Mouse (Mus musculus) limb, embryonic 10.5 days (tissue): ENCODE data around the gene Olfr1388. TPM values are rescaled to one million over a fixed set of nuclear protein-coding genes. Genes with fewer than 3 reads are reported as not detected.

Experiments
- polyA plus RNA-seq: library from polyadenylated mRNA; unstranded; fragments of >200 nt; fragmentation: Nextera tagmentation; extraction: Ambion mirVana; gene quantifications from 2 replicates; pipeline ENCODE4 v1.2.1, GENCODE M21; 2016

The Olfr1388 gene
- polyA plus RNA-seq, 1 experiment from 2014 or later, result 0.09 TPM

Other genes starting within 250 kb of the Olfr1388 start
- gene Btnl9, start 249.5 kb upstream of the Olfr1388 start, polyA plus RNA-seq, result 0.34 TPM in 1 of 2 replicates, not detected in the other
- 34.6 and 48.3 TPM in 2 replicates for gene Zfp62, start 233.3 kb upstream of the Olfr1388 start, polyA plus RNA-seq
- 40.0 and 46.0 TPM in 2 replicates for gene Mgat1, start 192.4 kb upstream of the Olfr1388 start, polyA plus RNA-seq
- not detected in 2 replicates for gene Olfr1393, start 158.3 kb upstream of the Olfr1388 start, polyA plus RNA-seq
- not detected in 2 replicates for gene Olfr1392, start 151.3 kb upstream of the Olfr1388 start, polyA plus RNA-seq
- not detected in 2 replicates for gene Olfr10, start 131.9 kb upstream of the Olfr1388 start, polyA plus RNA-seq
- gene Olfr1391, start 113.9 kb upstream of the Olfr1388 start, polyA plus RNA-seq, result not detected in 2 replicates
- gene Olfr1390, start 101.4 kb upstream of the Olfr1388 start, polyA plus RNA-seq, result not detected in 2 replicates
- gene Olfr1389, start 13.6 kb upstream of the Olfr1388 start, polyA plus RNA-seq, result not detected in 2 replicates
- not detected in 2 replicates for gene Olfr1387, start 18.7 kb downstream of the Olfr1388 start, polyA plus RNA-seq
- not detected in 2 replicates for gene Olfr1386, start 28.4 kb downstream of the Olfr1388 start, polyA plus RNA-seq
- not detected in 2 replicates for gene Olfr1385, start 52.4 kb downstream of the Olfr1388 start, polyA plus RNA-seq
- not detected in 2 replicates for gene Olfr1384, start 70.1 kb downstream of the Olfr1388 start, polyA plus RNA-seq
- not detected in 2 replicates for gene Olfr1383, start 83.0 kb downstream of the Olfr1388 start, polyA plus RNA-seq
- not detected in 2 replicates for gene Olfr1382, start 91.6 kb downstream of the Olfr1388 start, polyA plus RNA-seq
- gene Olfr1381, start 106.8 kb downstream of the Olfr1388 start, polyA plus RNA-seq, result not detected in 2 replicates
- gene Olfr1380, start 120.3 kb downstream of the Olfr1388 start, polyA plus RNA-seq, result not detected in 2 replicates
- gene Flt4, start 172.6 kb downstream of the Olfr1388 start, polyA plus RNA-seq, result 6.4 and 6.6 TPM in 2 replicates
- gene Scgb3a1, start 227.0 kb downstream of the Olfr1388 start, polyA plus RNA-seq, result not detected in 2 replicates